Mouse (Mus musculus): ENCODE data around the gene 9130008F23Rik.

- TF ChIP-seq GATA1 (IDR thresholded peaks at IDR 0.05; ENCODE audit: low read length) (no peak), TAL1 (IDR thresholded peaks at IDR 0.05; ENCODE audit: low read length) (no peak)
These were observed 11.2 kb downstream of the 9130008F23Rik start for GRCm38 (mm10) chr17:40868952-40869747.

Measured in erythroblast, embryonic 14.5 days (primary cell).